Mouse (Mus musculus): ENCODE measurements at regions not wholly inside any gene's neighbourhood (a gene's known extent, or its start where the extent isn't known, plus 50 kb on each side); places are given as distances from the start of the nearest gene placed in this dataset.

DNA sequence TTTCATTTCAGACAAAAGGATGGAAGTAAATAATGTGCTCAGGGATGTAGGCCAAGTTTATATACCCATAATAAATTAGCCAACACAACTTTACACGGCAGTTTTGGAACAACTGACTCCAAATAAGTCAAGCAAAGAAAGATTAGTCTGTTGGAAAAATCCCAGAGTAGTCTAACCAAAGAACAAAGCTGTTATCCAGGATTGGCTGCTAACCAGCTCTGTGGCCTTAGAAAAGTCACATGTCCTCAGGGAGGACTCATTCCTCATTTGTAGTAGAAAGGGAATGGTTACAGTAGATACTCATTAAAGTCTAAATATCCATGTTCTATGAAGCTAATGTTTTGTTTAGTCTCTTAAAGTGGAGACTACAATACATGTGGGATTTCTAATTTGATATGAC, 130.6 kb upstream of the Mid1 start:
- no peak for DNase-seq

GRCm38 (mm10) chrX:169552851-169553250, 132.1 kb upstream of the Mid1 start:
- DNase-seq = no peak

DNA sequence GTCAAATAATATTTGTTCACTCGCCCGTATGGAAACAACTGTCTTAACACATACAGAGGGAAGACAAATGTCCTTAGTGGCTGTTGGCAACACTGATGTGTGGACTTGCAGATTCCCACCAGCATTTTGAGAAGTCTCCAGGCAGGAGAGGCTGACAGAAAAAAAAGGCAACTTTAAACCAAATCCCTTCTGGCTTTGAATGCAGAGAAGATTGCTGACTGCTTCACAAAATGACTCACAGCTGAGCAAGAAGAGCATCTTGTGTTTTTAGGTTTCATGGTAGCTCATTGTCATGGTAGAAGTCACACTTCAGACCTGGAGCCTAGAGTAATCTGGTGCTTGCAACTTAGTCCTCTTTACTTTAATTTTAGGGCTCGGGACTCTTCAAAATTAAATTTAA, 141.0 kb upstream of the Mid1 start:
- no peak for DNase-seq

- no peak for DNase-seq
Observed at GRCm38 (mm10) chrX:169508229-169508628, 176.8 kb upstream of the Mid1 start.

- no peak for DNase-seq
Observed at GRCm38 (mm10) chrX:169493577-169493976, 173.4 kb upstream of the Hccs start.

DNA sequence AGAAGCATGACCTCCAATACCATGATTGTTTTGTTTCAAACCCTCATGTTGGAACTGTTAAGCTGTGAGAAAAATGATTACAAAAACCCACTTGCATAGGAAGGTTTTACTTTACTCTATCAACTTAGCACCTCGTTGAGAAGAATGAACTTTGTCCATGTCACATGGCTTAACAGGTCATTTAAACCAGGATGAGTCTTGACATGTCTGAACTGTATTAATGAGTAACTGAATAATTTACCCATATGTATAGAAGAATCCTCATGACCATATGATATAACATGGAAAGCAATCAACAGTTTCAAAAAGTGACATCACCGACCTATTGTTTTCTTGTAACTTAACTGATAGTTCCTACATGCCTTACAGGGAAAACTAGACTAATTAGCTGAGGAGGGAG, 153.3 kb upstream of the Hccs start:
- DNase-seq = no peak

GRCm38 (mm10) chrX:169470715-169471114, 150.5 kb upstream of the Hccs start:
- DNase-seq = no peak

DNA sequence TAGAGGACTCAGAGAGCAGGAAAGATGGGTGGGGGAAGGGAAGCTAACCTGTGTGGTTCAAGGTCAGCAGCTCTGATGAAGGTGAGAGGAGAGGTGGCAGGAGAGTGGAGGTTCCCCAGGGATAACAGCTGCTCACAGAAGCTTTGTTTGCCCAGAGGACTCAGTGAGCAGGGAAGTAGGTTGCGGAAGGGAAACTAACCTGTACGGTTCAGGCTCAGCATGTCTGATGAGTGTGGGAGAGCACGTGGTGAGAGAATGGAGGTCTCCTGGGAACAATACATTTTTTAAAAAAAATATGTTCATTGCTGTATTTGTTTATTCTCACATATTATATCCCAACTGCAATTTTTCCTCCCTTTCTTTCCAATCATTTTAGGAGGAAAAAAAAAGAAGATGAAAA, 130.0 kb upstream of the Hccs start:
- DNase-seq = no peak

- no peak for DNase-seq
Observed at GRCm38 (mm10) chrX:169439546-169439945, 119.4 kb upstream of the Hccs start.

GRCm38 (mm10) chrX:169438626-169439025, 118.5 kb upstream of the Hccs start:
- DNase-seq = peak; percentile 6 to 40

- DNase-seq = no peak
Observed at GRCm38 (mm10) chrX:169433903-169434302, 113.7 kb upstream of the Hccs start.

- DNase-seq = no peak
Observed at GRCm38 (mm10) chrX:169396825-169397224, 76.7 kb upstream of the Hccs start.

GRCm38 (mm10) chrX:169386640-169387039, 66.5 kb upstream of the Hccs start:
- no peak for DNase-seq
